In the genomic region with DNA sequence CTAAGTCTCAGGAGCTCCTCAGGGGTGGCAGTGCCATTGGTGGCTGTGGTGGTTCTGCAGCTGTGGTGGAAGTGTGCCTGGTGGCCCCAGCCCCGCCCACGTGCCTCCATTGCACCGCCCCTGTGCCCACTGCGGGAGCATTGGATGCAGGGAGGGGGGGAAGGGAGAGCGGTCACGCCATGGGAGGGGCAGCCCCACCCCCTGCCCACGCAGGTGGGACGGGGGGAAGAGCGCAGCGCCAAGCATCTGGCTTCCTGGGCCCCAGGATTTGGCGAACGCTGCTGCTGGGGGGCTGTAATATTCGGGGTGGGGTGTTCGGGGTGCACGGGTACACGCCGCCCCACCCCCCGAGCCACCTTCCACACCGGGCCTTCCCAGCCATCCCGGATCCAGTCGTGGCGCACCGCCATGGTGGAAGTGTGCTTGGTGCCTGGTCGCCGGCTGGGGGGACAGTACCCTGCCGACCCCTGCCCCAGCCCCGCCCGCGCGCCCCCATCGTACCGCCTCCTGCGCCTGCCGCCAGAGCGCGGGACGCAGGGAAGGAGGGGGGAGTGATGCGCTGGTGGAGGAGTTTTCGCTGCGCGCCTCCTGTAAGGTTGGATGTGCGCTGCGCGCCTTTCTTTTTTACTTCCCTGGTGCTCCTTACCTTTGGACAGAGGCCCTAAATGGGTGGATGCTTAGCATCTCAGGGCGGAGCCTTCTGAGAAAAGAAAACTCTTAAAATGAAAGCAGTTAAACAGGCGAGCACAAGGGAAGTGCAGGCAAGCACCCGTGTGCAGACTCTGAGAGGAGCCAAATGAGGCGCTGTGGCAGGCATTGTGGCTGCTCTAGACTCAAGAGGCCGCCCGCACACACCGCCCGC, we compare ENCODE assay signal across 8 mouse cellular contexts. TPM values are rescaled to one million over a fixed set of nuclear protein-coding genes. Genes with fewer than 3 reads are reported as not detected.
A peak's percentile ranks its signal among the peaks of the same experiment; 100 is the strongest.
DNase-seq lines count a peak whose midpoint lies in the region; ATAC-seq and TF ChIP-seq lines count a peak whose summit lies in the region.

No protein-coding gene starts in this region.

- H3K36me3 ChIP-seq in kidney, adult 2 months (ENCODE audit: control insufficient read depth, insufficient read depth, low read length), result no peaks in the 10 kb centered on the region
- H3K36me3 ChIP-seq in hindbrain, embryonic 11.5 days (ENCODE audit: control insufficient read depth, insufficient read depth, low read length), result no peaks in the 10 kb centered on the region
- H3K36me3 ChIP-seq in liver, embryonic 15.5 days (replicated peaks), result no peaks in the 10 kb centered on the region
- no peaks in the 10 kb centered on the region for H3K36me3 ChIP-seq in neural tube, embryonic 15.5 days

- H3K9me3 ChIP-seq in hindbrain, embryonic 11.5 days (ENCODE audit: control insufficient read depth, low read length), result no peaks in the 10 kb centered on the region
- no peaks in the 10 kb centered on the region for H3K9me3 ChIP-seq in liver, embryonic 15.5 days (replicated peaks)
- no peaks in the 10 kb centered on the region for H3K9me3 ChIP-seq in neural tube, embryonic 15.5 days (replicated peaks)

- H3K4me1 ChIP-seq in kidney, adult 2 months (ENCODE audit: control insufficient read depth, insufficient read depth, low read length), result no peaks in the 10 kb centered on the region
- H3K4me1 ChIP-seq in hindbrain, embryonic 11.5 days (replicated peaks; ENCODE audit: control insufficient read depth, insufficient read depth, low read length), result no peaks in the 10 kb centered on the region
- peaks cover 3% of the 10 kb centered on the region; the same call in 1 of the 2 replicates for H3K4me1 ChIP-seq in liver, embryonic 15.5 days (replicated peaks)
- peaks cover 4% of the 10 kb centered on the region for H3K4me1 ChIP-seq in neural tube, embryonic 15.5 days

- no peak for TF ChIP-seq POLR2A in kidney, adult 2 months (IDR thresholded peaks at IDR 0.05; ENCODE audit: low read depth, low read length)

- H3K4me2 ChIP-seq in hindbrain, embryonic 11.5 days (replicated peaks; ENCODE audit: low read depth, low read length), result peak overlapping the region; percentile 83
- H3K4me2 ChIP-seq in liver, embryonic 15.5 days, result peak overlapping the region; percentile 74
- H3K4me2 ChIP-seq in neural tube, embryonic 15.5 days, result peak overlapping the region; percentile 84

- peak; percentile 91 for ATAC-seq in hindbrain, embryonic 11.5 days (ENCODE audit: low FRiP score)
- peak; percentile 58 for ATAC-seq in liver, embryonic 15.5 days (ENCODE audit: insufficient read depth)
- peak; percentile 96 for ATAC-seq in neural tube, embryonic 15.5 days (ENCODE audit: low FRiP score)

- no peaks in the 10 kb centered on the region for H3K27me3 ChIP-seq in kidney, adult 2 months (replicated peaks; ENCODE audit: control insufficient read depth, insufficient read depth, low read length)
- no peaks in the 10 kb centered on the region for H3K27me3 ChIP-seq in hindbrain, embryonic 11.5 days (ENCODE audit: control insufficient read depth, insufficient read depth, low read length)
- no peaks in the 10 kb centered on the region for H3K27me3 ChIP-seq in liver, embryonic 15.5 days
- no peaks in the 10 kb centered on the region for H3K27me3 ChIP-seq in neural tube, embryonic 15.5 days (replicated peaks)

- H3K9ac ChIP-seq in hindbrain, embryonic 11.5 days (ENCODE audit: low read depth, low read length), result peak overlapping the region; percentile 77
- no peak overlapping the region for H3K9ac ChIP-seq in liver, embryonic 15.5 days
- peak overlapping the region; percentile 67 for H3K9ac ChIP-seq in neural tube, embryonic 15.5 days (replicated peaks)

- no peak for TF ChIP-seq CTCF in kidney, adult 2 months (conservative IDR thresholded peaks at IDR 0.05; ENCODE audit: insufficient read depth, insufficient read length, low read depth, low read length)

- peak overlapping the region; percentile 63 for H3K4me3 ChIP-seq in kidney, adult 2 months (ENCODE audit: insufficient read depth, low read depth, low read length)
- H3K4me3 ChIP-seq in hindbrain, embryonic 11.5 days (ENCODE audit: low read depth, low read length), result peak overlapping the region; percentile 56
- peak overlapping the region; percentile 54 for H3K4me3 ChIP-seq in liver, embryonic 15.5 days (replicated peaks)
- H3K4me3 ChIP-seq in neural tube, embryonic 15.5 days (replicated peaks), result peak overlapping the region; percentile 54

- WGBS in kidney, adult 2 months, result 6% methylated on average over 52 of the region's 52 CpGs
- under 1% methylated on average over 37 of the region's 52 CpGs for WGBS in hindbrain, embryonic 11.5 days
- 2% methylated on average over 52 of the region's 52 CpGs for whole genome bisulfite sequencing in liver, embryonic 15.5 days (ENCODE audit: insufficient replicate concordance)
- WGBS in neural tube, embryonic 15.5 days, result 3% methylated on average over 49 of the region's 52 CpGs

- DNase-seq in kidney, adult 2 months, result peak; percentile 6
- no peak for DNase-seq in kidney, adult 9 months
- peak; percentile 55 for DNase-seq in R1 (ENCODE audit: low read depth, low spot score)
- peak; percentile 77 for DNase-seq in embryo, embryonic 9.5 days (ENCODE audit: extremely low spot score)
- DNase-seq in hindbrain, embryonic 11.5 days (ENCODE audit: low spot score), result peak; percentile 77
- DNase-seq in natural killer cell, adult 2 months (ENCODE audit: low spot score in 2 of 2), result no peak

- H3K27ac ChIP-seq in kidney, adult 2 months (ENCODE audit: insufficient read depth, low read depth, low read length), result no peak overlapping the region
- H3K27ac ChIP-seq in hindbrain, embryonic 11.5 days (ENCODE audit: low read depth, low read length), result peak overlapping the region; percentile 71
- H3K27ac ChIP-seq in liver, embryonic 15.5 days (replicated peaks), result no peak overlapping the region
- H3K27ac ChIP-seq in neural tube, embryonic 15.5 days (replicated peaks), result peak overlapping the region; percentile 87

RNA-seq across cellular contexts. Expression of a gene that starts 31.4 kb away (rescaled TPM):
- polyA plus RNA-seq in kidney, adult 2 months (2012; rRNA removed), result not detected in 2 replicates
- not detected in 2 replicates for polyA plus RNA-seq in hindbrain, embryonic 11.5 days (2014; fragmentation: Nextera tagmentation; extraction: Ambion mirVana)
- polyA plus RNA-seq in liver, embryonic 15.5 days (2015; fragmentation: Nextera tagmentation; extraction: Ambion mirVana), result not detected in 2 replicates
- not detected in 2 replicates for polyA plus RNA-seq in neural tube, embryonic 15.5 days (2015; fragmentation: Nextera tagmentation; extraction: Ambion mirVana)

Comparison
In these comparisons a context has a peak if more than half of its experiments do, and no peak if none do; other contexts are left out.
1. DNase-seq: peak in kidney, adult 2 months (single experiment), R1 (single experiment), embryo, embryonic 9.5 days (single experiment) and hindbrain, embryonic 11.5 days (single experiment); none in kidney, adult 9 months (single experiment) and natural killer cell, adult 2 months (0 of 2).
2. H3K27ac ChIP-seq: peak in hindbrain, embryonic 11.5 days (single experiment) and neural tube, embryonic 15.5 days (single experiment); none in kidney, adult 2 months (single experiment) and liver, embryonic 15.5 days (single experiment).
3. Peak in every context shown above with its lines, with median percentiles within 50 percentile points of each other: H3K4me3 ChIP-seq, ATAC-seq and H3K4me2 ChIP-seq.